Mouse (Mus musculus): Measurements from ENCODE around the gene Rasd1.

Rasd1 gene

DNA sequence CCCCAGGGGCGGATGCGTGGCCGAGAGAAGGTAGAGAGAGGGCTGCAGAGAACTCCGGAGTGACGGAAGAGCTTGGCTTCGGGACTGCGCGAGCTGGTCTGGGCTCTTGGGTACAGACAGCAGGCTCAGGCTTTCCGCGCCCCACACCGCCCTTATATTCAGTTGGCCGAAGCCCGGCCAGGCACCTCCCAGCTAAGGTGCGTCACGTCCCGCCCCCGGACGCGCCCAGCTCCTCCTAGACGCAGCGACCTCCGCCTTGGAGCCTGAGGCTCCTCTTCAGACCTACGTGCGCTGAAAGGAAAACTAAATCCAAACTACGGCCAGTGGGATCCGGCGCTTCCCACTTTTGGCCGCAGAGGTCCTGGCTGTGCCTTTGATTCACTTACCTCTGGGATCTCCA is at the start of gene Rasd1:
Gene Rasd1 (minus strand): TSS at position 127 of the 400 bp plus-strand sequence.
- DNase-seq (ENCODE audit: low spot score): peak; percentile 93

DNA sequence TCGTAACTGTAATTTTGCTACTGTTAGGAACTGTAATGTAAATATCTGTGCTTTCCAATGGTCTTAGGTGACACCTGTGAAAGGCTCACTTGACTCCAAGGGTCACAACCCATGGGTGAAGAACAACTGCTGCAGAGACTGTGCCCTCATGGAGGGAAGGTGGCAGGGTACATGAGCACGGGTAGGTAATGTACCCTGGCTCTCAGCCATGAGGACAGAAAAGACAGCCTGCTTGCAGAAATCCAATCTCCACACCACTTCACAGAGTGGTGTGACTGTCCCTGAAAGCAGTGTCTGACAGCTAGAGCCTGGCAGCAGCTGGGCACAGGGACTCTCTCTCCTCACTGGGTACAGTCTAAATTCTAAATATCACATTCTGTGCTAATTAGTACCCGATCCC is 46.8 kb upstream of the Rasd1 start:
- DNase-seq (ENCODE audit: low spot score): no peak

DNA sequence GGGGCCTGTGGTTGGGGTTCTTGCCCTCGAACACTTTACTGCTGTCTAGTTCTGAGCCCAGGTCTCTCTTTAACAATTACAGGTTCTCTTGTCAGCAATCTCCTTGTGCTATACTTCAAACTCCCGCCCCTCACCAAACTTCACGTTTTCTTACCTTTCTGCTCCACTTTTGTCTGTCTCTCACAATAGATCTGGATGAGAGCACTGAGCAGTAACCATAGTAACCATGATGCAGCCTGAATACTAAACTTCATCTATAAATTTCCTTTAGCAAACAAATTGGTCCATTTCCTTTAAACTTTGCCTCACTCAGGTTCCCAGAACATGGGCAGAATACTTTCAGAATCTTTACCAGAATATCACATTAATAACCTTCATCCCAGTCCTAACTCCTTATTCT is 44.7 kb upstream of the Rasd1 start:
- no peak for DNase-seq (ENCODE audit: low spot score)

DNA sequence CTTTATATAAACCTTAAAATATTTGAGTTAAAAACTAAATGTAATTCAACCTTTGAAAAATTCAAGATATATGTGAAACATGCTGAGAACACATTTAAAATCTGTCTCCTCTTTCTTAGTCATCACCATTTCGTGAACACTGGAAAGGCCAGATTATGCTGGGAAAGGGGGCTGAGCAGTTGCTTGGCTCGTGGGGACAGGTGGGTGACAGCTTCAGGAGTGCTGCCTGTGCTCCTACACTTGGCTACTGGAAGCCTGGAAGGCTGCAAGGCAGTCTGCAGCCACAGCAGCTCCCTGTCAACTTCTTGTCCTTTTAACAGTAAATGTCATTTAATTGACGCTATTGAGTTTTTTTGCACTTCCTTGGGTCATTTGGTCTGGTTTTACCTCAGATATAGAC is 41.1 kb upstream of the Rasd1 start:
- no peak for DNase-seq (ENCODE audit: low spot score)

DNA sequence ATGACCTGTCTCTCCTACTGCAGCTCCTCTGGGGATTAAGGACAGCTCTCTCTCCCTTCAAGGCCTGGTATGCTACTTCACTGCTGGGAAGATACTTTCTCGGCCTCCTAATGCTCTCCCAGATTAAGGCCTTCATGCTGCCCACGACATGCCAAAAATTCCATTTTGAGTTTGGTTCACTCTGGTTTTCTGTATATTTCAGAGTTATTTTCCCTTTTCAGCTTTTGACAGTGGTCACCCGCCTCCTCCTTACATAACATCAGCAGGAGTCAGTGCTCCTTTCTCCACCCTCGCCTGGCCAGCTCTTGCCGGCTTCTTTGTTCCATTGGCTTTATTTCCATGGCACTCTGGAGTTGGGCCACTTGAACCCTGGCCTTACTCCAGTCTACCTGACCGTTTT is 40.0 kb upstream of the Rasd1 start:
- no peak for DNase-seq (ENCODE audit: low spot score)

DNA sequence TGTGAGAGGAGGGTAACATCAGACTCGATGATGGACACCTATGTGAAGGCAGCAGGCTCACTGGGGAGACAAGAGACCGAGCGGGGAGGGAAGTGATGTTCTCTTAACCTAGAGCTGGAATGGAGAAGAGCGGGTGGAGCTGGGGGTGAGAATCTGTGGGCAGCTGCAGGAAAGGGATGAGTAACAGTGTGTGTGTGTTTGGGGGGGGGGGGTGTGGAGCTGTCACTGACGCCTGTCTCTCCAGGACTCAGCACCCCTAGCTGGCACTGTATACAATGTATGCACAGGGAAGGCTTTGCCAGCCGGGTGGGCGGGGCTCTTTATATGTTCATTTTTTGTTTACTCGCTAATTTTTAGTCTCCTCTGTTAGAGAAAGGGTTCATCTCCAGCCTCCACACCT is 39.1 kb upstream of the Rasd1 start:
- DNase-seq (ENCODE audit: low spot score): no peak

DNA sequence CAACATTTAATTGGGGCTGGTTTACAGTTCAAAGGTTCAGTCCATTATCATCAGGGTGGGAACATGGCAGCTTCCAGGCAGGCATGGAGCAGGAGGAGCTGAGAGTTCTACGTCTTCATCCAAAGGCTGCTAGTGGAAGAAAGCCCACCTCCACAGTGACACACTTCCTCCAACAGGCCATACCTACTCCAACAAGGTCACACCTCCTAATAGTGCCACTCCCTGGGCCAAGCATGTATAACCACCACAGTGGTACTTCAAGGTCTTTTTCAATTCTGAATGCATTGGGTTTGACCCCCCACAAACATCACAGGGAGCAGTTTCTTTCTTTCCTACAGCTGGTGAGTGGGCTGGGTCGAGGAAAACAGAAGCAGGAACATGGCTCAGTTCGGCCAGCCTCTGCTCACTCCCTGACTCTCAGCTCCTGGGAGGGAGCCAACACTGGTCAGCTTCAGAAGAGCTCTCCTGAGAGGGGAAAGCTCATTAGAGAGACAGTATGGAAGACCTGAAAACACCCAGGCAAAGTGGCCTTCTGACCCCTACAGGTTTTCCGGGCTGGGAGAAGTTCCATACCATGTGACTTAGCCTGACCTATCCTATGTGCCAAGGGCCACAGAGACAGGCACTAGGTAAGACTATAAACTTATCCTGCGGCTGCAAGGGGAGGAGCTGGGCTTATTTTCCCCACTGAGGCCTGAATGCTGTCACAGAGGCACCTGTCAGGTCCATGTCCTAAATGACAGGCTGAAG is 36.7 kb upstream of the Rasd1 start:
- DNase-seq (ENCODE audit: low spot score): no peak

DNA sequence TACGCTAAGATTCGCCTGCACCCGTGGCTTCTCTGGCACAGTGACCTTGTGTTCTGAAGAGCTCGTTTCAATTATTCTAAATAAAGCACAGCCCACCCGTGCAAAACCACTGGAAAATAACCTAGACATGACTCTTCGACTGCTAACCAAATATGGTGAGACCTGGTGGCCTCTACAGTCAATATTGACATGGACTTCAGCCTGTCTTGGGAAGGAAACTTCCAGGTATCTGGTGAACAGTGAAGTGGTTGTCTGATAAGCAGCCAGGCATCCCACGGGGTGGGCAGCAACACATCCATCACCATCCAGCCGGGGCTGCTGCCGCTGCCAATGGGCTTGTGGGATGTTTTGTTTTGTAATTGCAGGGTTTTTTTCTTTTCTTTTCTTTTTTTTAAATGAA is 29.6 kb upstream of the Rasd1 start:
- DNase-seq (ENCODE audit: low spot score): no peak

DNA sequence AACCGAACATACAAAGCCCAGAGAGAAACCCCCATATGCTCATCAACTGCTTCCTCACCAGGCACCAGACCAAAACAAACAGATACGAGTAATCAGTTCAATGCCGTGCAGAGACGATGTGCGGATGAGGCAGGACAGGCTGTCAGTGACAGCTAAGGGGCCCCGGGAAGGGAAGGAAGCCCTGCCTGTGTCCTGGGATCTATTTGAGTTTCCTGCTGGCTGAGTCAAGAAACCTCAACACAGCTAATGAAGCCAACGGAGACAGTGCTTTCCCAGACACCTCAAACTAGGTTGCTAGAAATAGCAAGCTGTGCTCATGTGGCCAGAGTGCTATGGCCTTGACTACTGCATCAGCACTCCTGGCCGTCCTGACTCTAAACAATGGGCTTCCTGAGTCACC is 26.6 kb upstream of the Rasd1 start:
- DNase-seq (ENCODE audit: low spot score): no peak

DNA sequence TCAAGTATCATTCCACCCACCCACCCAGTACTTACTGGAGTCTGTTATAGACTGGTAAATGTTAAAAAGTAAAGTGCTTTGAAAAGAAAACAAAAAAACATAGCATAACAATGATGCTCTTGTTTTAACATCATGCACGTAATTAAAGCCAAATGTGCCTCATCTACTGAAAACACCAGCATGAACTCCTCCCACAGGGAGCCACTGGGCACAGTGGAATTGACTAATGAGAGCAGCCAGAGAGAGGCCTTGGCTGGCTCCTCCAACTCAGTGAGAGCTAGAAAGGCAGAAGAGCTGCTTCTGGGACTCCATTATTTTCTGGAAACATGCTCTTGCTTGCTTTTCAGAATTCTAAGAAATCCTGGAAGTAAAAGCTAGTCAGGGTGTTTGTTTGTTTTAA is 24.7 kb upstream of the Rasd1 start:
- DNase-seq (ENCODE audit: low spot score): no peak

DNA sequence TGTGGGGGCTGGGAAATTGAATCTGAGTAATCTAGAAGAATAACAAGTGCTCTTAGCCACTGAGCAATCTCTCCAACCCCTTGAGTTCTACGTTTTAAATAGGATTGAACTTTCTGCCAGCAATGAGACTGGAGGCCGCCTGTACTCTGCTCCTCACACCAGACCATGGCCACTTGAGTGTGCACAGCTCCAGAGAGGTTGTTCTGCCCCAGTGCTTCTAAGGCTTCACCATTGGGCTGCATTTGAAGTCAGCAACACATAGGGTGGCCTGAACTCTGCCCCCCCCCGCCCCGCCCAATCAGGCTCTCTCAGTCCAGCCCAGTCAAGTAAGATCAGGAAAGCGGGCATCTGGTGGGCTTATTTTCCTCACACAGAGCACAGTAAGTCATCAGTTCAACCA is 13.1 kb upstream of the Rasd1 start:
- no peak for DNase-seq (ENCODE audit: low spot score)

DNA sequence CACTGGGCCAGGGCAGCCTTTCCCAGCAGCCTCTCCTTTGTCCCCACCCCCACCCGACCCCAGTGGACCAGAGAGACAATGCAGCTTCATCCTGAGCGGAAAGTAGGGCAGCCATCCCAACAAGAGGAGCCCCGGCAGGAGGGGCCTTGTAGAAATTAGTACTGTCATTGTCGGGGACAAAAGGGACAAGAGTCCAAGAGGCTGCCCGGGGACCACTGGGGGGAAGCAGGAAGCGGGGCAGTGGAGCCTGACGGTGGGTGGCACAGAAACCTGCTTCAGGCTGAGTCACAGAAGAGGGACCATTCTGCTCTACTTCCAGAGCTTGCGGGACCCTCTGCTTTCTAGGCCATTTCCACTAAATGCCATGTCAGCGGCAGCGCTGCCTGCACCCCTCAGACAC is 10.5 kb upstream of the Rasd1 start:
- no peak for DNase-seq (ENCODE audit: low spot score)

DNA sequence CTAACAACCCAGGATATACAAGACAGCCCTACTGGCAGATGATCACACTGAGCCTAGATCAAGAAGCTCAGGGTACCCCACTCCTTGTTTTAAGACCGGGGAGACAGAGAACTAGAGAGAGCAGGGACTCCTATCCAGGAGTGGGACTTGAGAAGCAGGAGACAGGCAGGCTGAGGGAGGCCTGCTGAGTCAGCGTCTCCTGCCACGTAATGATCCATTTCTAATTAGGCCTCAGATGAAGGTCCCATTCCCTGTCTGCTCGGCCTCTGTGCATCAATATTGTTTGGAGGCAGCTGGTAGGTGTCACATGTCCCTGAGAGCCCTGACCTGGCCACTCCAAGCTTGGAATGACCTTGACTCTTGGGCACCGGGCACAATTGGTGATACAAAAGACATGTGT is 8.6 kb upstream of the Rasd1 start:
- DNase-seq (ENCODE audit: low spot score): no peak

DNA sequence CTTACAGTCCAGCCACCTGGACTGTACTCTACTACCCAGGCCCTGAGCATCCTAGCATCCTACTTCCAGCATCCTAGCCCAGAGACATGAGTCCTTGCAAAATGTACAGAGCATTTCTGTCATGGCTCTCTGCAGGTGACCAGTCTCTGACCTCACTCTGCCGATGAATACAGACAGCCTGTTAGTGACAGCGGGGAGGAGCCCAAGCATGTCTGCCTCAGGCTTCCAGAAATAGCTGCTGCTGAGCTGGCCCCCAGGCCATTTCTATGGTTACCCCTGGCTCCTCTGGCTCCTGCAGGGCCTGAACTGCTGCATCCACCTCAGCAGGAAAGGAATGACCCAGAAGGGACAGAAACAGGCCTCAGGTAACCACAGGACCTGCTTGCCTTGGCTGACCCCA is 6.9 kb upstream of the Rasd1 start:
- DNase-seq (ENCODE audit: low spot score): no peak

DNA sequence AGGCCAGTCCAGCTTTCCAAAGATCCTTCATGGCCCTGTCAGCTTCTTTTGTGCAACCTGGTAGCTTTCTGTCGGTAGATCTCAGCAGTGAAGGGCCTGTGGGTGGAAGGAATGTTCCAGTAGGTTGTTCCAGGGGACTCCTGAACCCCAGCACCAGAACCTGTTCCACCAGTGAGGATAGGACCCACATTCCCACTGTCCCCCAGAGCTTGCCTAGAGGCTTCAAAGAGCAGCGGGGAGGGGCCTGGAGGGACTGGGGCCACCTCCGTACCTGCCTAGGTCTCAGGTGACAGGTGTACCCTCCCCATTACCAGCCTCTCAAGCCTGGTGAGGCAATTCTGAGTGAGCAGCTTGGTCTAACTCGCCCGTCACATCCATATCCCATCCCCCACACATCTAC is 6.0 kb upstream of the Rasd1 start:
- DNase-seq (ENCODE audit: low spot score): no peak

DNA sequence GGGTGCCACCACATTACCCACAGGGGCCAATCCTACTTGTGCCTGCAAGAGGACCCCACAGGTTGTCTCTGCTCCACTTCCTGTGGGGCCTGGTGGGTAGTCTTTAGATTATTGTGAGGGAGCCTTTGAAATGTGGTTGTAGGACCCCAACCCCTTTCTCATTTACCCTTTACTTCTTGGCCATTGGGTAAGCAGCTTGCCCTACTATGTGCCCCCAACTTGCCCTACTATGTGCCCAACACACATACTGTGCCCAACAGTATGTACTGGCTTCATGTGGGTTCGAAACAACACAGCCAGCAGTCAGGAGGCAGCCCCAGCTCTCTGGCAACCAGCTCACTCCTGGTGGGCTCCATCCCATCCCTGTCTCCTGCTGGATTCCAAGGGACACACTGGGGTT is 3.0 kb upstream of the Rasd1 start:
- no peak for DNase-seq (ENCODE audit: low spot score)

DNA sequence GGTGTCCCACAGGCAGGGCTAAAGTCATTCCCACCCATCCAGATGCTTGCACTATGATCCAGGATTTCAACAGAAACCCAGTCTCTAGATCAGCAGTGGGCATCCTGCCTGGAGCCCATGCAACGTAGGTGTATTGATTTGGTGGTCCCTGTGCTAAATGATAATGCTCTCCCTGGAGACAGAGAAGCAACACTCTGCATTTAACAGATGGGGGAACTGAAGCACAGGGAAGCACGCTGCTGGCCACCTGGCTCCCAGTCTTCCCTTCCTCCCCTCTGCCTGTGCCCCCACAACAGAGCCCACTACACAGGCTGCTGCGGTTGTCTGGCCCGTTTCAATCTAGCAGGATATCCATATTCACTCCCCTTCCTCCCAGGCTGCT is 1.3 kb upstream of the Rasd1 start:
- no peak for DNase-seq (ENCODE audit: low spot score)

DNA sequence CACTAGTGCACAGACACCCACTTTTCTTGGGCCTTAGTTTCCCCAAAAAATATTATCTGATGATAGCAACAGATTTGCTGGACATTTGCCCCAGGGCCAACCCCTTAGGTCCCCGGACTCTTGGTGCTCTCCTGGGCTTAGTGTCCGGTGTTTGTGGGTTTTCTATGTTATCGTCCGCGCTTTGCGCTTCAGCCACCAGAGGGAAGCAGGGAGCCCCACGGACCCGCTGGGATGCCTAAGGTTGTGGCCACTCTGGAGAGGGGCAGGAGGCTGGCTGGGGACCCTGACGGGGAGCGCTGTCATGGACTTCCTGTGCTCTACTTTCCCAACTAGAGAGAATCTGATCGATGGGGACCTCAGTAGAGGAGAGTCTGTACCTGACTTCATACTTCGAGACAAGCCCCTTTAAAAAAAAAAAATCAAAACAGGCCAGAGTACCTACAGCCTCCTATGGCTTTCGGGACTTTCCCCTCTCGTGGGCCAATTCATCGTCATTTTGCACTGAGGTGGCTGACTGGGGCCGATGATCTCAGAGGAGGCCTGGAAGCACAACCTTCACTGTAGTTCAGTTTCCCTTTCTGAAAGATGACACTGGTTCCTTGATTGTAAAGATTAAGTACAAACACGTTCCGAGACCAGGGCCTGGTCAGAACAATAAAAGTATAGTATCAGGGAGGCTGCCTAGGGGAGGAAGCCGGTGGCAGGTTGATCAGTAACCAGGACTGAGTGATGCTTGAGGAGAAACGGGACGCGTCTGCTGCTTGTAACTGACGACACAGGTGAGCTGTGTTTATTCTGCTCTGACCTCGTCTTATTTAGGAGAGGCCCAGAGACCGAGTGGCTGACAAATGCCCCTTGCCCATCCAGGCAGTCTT is 720 bp upstream of the Rasd1 start:
- DNase-seq (ENCODE audit: low spot score): peak; percentile 90

DNA sequence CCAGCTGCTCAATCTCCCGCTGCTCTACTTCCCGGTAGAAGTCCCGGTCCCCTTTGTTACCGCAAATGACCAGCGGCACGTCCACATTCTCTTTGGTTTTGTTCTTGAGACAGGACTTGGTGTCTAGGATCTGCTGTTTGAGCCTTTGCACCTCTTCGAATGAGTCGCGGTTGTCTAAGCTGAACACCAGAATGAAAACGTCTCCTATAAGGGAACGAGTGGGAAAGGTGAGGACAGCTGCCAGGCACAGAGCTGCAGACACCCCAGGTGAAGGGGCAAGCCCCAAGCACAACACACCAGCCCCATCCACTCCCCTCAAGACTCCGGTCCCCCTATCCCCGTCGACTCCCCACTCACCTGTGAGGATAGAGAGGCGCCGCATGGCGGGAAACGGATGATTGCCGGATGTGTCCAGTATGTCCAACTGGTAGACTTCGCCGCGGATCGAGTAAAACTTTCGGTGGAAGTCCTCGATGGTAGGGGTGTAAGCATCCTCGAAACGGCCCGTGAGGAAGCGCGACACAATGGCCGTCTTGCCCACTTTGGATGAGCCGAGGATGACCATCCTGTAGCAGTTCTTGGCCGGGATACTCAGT is 483 bp downstream of the Rasd1 start:
- DNase-seq (ENCODE audit: low spot score): peak; percentile 66

DNA sequence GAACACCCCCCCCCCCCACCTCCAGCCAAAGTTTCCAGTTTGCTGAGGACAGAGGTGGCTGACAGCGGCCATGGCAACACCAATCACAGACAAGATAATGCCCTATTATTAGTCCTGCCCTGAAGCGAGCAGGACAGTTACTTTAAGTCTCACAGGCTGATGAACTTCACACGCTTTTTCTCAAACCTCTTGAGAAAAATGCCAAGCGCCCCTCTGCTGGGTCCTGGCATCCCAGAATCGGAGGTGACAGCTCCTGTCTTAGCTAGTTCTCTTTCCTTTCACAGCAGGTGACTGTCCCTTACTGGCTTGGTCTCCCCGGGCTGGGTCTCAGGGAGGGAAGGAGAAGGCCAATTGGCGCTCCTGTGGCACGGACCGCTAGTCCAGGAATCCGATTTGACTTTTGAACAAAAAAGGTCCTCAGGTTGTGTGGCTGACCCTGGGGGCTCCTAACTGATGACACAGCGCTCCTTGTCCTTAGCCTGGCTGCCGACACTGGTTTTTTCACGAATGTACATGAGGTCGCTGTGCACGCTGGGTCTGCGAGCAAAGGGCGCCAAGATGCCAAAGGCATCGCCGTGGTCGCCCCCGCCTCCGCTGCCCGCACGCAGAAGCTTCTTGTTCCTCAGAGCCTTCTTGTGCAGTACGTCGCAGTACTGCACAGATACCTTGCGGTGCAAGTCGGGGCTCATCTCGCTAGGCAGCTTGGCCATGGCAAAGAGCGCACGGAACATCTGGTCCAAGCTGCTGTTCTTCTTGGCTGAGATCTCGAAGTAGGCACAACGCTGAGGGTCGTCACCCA is 1.2 kb downstream of the Rasd1 start:
- peak; percentile 55 for DNase-seq (ENCODE audit: low spot score)

DNA sequence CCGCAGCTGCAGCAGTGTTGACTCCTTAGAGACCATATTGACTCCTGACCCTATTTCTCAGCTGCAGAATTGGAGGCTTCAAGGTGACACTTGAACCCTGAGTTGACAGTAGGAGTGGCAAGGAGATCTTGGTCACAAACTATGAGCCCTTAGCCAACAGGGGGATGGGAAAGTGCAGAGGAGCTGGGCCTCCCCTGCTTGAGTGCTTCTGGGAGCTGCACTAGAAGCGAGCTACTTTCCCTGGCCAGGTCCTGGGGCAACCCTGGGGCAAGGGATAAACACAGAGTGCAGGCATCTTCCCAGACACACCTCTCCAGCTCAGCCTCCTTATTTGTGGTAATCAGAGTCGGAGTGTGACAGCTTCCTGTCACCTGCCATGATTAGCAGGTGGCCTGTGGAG is 2.2 kb downstream of the Rasd1 start:
- DNase-seq (ENCODE audit: low spot score): peak; percentile 43

DNA sequence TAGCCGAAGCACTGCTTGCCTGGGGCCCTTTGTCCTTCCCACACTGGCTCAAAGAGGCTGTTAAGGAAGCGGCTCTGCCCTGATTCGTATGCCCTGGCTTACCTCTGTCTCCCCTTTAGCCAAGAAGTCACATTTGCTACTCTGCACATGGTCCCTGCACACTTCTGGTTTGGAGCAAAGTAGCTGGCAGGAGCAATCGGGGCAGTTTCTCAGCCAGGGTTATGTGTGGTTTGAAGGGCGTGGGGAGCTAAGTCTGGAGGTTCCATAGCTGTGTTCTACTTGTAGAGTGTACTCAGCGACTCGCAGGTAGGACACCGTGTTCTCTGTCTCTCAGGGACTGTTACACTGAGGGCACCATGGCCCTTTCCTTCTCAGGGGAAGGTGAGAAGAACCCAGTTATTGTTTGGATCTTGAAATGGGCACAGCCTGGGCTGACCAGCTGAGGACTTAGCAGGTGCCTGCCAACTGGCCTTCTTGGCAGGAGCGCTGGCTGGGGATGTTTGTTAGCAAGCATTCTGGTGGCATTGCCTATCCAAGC is 3.3 kb downstream of the Rasd1 start:
- DNase-seq (ENCODE audit: low spot score): peak; percentile 42

Data from testis, postnatal 10 days (tissue).